Mouse (Mus musculus): Measurements from ENCODE around the gene Rpl32. TPM values are rescaled to one million over a fixed set of nuclear protein-coding genes. Genes with fewer than 3 reads are reported as not detected.

Rpl32 gene
- total and polyA plus RNA-seq, 3 experiments = 4,514 to 5,400 TPM; not detected in 1

- H3K4me3 ChIP-seq (ENCODE audit: control insufficient read depth in 1 of 2, insufficient read depth in 1 of 2, low read depth in 2 of 2, low read length in 2 of 2) = no peak overlapping the region
- no peak overlapping the region for H3K9ac ChIP-seq (ENCODE audit: control insufficient read depth, low read depth, low read length, poor library complexity, severe bottlenecking)
- no peaks in the 10 kb centered on the region for H3K9me3 ChIP-seq (replicated peaks; ENCODE audit: insufficient read depth, low read length)
- H3K36me3 ChIP-seq (ENCODE audit: control insufficient read depth in 1 of 2, insufficient read depth in 2 of 2, low read length in 2 of 2) = peaks cover 0 to 12% of the 10 kb centered on the region in 2 experiments; a peak in 2 of 4 replicates
- H3K27ac ChIP-seq (ENCODE audit: control insufficient read depth, low read depth, low read length) = no peak overlapping the region
- H3K4me1 ChIP-seq (ENCODE audit: control insufficient read depth in 1 of 2, insufficient read depth in 2 of 2, low read length in 2 of 2) = peaks cover 0 to 6% of the 10 kb centered on the region in 2 experiments; a peak in 1 of 4 replicates
- no peaks in the 10 kb centered on the region for H3K27me3 ChIP-seq (ENCODE audit: control insufficient read depth in 1 of 2, insufficient read depth in 2 of 2, low read length in 2 of 2)
- TF ChIP-seq RAD21 (IDR thresholded peaks at IDR 0.05; ENCODE audit: low read depth, low read length) (peak; percentile 44), POLR2AphosphoS2 (IDR thresholded peaks at IDR 0.05; ENCODE audit: low read length) (no peak), USF2 (IDR thresholded peaks at IDR 0.05; ENCODE audit: borderline replicate concordance in 1 of 2, insufficient read depth in 1 of 2, low read depth in 1 of 2, low read length in 2 of 2) (no peak), MYB (IDR thresholded peaks at IDR 0.05; ENCODE audit: low read depth, low read length) (no peak), NRF1 (IDR thresholded peaks at IDR 0.05; ENCODE audit: insufficient read depth, low read depth, low read length, poor library complexity, severe bottlenecking) (no peak), SIN3A (IDR thresholded peaks at IDR 0.05; ENCODE audit: low read length) (no peak), USF1 (IDR thresholded peaks at IDR 0.05; ENCODE audit: low read depth, low read length) (peak; percentile 37; the same call in 1 of the 2 replicates), ZKSCAN1 (IDR thresholded peaks at IDR 0.05; ENCODE audit: low read depth, low read length) (no peak), NELFE (IDR thresholded peaks at IDR 0.05; ENCODE audit: low read depth, low read length) (no peak), GATA1 (IDR thresholded peaks at IDR 0.05; ENCODE audit: low read depth, low read length) (no peak), ZNF384 (IDR thresholded peaks at IDR 0.05; ENCODE audit: low read depth, low read length) (peak; percentile 78), ZMIZ1 (IDR thresholded peaks at IDR 0.05; ENCODE audit: low read depth, low read length) (no peak), UBTF (IDR thresholded peaks at IDR 0.05; ENCODE audit: borderline replicate concordance, insufficient read depth, low read depth, low read length) (no peak), ELF1 (IDR thresholded peaks at IDR 0.05; ENCODE audit: low read depth, low read length) (no peak), RCOR1 (IDR thresholded peaks at IDR 0.05; ENCODE audit: low read depth, low read length) (no peak), CTCF (IDR thresholded peaks at IDR 0.05 in 2 of 3, conservative IDR thresholded peaks at IDR 0.05 in 1 of 3; ENCODE audit: control insufficient read depth in 1 of 3, insufficient read depth in 1 of 3, low read depth in 2 of 3, low read length in 3 of 3, poor library complexity in 1 of 3, severe bottlenecking in 1 of 3) (peak; percentile 35 to 61 (median 48)), ZC3H11A (IDR thresholded peaks at IDR 0.05; ENCODE audit: low read depth, low read length) (0 out of 2 replicates have a peak, but pooled peaks have one; percentile 21), HCFC1 (IDR thresholded peaks at IDR 0.05; ENCODE audit: low read depth, low read length) (0 out of 2 replicates have a peak, but pooled peaks have one; percentile 22), TBP (IDR thresholded peaks at IDR 0.05; ENCODE audit: low read depth, low read length) (no peak), SMC3 (IDR thresholded peaks at IDR 0.05; ENCODE audit: low read depth, low read length) (peak; percentile 45), POLR2A (IDR thresholded peaks at IDR 0.05; ENCODE audit: control insufficient read depth in 1 of 2, insufficient read depth in 1 of 2, low read depth in 1 of 2, low read length in 2 of 2, poor library complexity in 1 of 2) (no peak), KAT2A (conservative IDR thresholded peaks at IDR 0.05; ENCODE audit: low read depth, low read length) (no peak), MEF2A (IDR thresholded peaks at IDR 0.05; ENCODE audit: extremely low read depth, insufficient replicate concordance, low read depth, low read length, poor library complexity, severe bottlenecking) (no peak), TCF12 (IDR thresholded peaks at IDR 0.05; ENCODE audit: low read depth, low read length) (no peak), MXI1 (IDR thresholded peaks at IDR 0.05; ENCODE audit: low read depth, low read length) (no peak), MYC (IDR thresholded peaks at IDR 0.05; ENCODE audit: low read depth, low read length) (no peak), MAFK (IDR thresholded peaks at IDR 0.05; ENCODE audit: borderline replicate concordance, low read depth, low read length) (no peak), E2F4 (IDR thresholded peaks at IDR 0.05; ENCODE audit: borderline replicate concordance, low read depth, low read length) (no peak)
- H3K79me2 ChIP-seq (ENCODE audit: control insufficient read depth, insufficient read depth, low read length, poor library complexity) = peaks cover 12% of the 10 kb centered on the region
- peak; percentile 69 for DNase-seq (ENCODE audit: low read depth, low spot score)
Observed at GRCm38 (mm10) chr6:115854432-115854831, 45.9 kb upstream of the Rpl32 start.

All from MEL (cell line).